Mouse (Mus musculus) testis, postnatal 14 days (tissue): ENCODE measurements around the gene Vasp.

Experiments used
- DNase-seq: peaks from one replicate; pipeline ENCODE4 v3.0.0; 2021; ENCODE audit warnings: low spot score

The Vasp gene

DNA sequence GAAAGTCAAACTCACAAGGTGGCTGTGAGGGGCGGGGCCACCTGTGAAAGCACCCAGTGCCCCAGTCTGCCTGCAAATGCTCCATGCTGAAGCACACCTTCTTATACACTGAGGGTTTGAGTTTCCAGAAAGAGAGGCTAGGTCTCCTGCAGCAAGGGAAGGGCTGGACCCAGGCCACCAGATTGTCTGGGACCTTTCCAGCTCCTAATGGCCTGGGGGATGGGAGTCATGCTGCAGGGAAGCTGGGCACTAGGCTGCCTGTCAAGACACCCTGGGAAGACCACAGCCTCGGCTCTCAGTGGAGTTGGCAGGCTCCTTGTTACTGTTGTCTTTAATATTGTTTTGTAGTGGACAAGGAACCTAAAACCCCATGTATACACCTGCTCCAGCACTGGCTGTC lies 35.2 kb downstream of the Vasp start:
- DNase-seq, result no peak

DNA sequence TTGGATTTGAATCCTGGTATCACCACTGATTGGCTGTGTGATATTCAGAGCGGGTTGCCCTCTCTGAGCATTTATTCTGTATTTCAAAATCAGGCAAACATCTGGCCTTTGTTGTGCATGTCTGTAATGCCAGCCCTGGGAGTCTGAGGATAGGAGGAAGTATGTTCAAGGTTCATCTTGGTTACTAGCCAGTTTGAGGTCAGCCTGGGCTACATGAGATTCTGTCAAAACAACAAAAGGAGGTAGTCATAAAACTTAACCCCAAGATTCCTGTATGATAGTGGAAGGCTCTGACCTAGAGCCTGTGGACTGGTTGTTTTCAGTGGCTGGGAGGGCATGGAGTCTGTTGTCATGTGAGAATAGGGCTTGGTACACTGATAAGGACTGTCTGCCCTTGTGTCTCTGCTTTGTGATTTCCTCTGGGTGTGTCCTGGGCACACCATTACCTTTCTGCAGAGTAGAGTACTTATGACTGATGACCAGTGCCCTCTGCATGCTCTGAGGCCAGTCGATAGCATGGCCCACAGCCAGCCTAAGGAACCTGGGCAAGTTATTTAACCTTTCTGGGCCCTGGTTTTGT lies 36.4 kb downstream of the Vasp start:
- no peak for DNase-seq

DNA sequence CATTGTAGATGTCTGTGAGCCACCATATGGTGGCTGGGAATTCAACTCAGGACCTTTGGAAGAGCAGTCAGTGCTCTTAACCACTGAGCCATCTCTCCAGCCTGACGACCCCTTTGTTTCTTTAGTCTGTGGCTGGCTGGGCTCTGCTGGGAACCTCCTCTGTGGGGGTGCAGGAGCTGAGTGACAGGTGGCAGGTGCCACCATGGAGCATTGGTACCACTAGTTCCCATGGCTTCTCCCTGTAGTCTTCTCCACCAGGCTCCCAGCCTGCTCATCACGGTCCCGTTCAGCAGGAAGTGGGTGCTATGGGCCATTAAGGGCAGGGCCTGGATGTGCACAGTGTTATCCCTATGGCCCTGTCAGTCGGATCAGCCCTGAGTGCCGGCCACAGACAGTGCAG lies 37.0 kb downstream of the Vasp start:
- no peak for DNase-seq

DNA sequence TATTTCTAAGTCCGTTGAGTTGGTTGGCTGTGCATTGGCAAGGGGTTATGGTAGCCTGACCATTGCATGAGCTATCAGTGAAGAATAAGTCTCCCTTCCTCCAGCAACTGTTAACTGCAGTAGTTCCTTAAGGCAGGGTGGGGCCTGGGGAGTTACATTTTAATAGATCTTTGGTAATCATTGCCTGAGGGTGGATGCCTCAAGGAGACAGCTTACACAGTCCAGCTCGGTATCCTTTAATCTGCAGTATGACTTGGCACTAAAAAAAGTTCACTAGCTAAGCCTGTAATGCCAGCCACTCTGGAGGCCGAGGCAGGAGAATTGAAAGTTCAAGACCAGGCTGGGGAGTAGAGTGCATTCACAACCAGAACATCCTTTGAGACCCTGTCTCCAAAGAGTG lies 39.8 kb downstream of the Vasp start:
- DNase-seq, result no peak

DNA sequence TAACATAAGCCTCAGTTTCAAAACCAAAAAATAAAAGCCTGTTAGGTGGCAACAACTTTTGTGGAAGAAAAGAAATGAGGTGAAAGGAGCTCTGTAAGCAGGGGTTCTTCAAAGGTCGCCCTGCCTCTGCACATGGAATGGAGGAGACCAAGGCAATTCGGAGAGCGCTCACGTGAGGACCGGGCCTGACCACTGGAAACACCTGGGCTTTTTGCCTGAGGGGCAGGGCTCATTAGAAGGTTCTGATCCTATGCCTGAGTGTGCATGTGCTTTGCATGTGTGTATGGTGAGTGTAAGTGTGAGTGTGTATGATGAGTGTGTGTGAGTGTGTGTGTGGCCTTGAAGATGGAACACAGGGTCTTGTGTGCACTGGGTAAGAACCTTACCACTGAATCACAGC lies 40.7 kb downstream of the Vasp start:
- DNase-seq, result no peak

DNA sequence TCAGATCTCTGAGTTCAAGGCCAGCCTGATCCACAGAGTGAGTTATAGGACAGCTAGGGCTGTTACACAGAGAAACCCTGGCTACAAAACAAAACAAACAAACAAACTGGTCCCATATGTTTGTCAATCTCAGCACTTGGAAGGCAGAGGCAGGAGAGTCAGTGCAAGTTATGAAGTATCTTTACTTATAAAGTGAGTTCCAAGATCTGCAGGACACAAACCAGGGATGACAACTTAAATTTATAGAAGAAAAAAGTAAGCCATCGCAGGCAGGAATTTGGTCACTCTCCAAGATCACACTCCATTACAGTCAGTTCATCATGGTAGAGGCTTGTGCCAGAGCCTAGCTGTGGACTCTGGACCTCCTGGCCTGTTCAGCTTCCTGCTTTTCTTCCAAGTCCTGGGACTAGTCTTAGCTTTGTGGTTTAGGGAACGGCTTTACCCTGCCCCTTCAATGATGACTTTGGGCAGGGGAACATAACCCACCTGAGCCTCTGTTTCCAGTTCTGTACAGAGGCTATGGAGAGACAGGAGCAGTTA lies 41.5 kb downstream of the Vasp start:
- no peak for DNase-seq

DNA sequence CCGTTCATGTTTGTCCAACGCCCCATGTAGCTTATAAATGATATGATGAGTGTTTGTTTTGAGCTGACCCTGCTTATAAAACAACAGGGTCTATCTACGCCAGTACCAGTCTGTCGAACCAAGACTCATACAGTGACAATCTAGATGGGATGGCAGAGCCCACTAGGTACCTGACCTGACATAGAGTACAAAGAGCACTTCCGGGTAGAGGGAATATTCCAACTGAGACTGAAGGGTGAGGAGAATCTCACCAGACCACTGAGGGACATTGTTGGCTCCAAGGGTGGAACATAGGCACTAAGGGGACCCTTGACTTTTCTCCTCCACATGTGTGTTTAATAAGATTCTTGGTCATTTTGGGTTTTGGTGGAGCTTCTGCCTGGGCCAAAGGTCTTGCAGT lies 42.2 kb downstream of the Vasp start:
- no peak for DNase-seq

DNA sequence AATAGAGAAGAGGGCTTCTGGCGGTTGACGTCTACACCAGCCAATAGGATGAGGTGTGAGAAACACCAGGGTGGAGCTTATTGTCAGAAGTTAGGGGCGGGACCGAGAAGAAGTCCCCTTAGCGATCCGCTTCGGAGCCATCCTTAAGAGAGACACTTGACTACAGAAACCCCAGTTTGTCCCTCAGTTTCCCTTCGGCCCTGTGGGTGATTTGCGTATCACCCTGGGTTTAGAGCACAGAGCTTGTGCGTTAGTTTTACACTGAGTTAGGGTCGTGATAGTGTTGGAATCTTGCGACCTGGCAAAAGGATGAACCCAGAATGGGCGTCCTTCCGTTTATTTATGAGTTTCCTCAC lies 42.8 kb downstream of the Vasp start:
- DNase-seq, result no peak

DNA sequence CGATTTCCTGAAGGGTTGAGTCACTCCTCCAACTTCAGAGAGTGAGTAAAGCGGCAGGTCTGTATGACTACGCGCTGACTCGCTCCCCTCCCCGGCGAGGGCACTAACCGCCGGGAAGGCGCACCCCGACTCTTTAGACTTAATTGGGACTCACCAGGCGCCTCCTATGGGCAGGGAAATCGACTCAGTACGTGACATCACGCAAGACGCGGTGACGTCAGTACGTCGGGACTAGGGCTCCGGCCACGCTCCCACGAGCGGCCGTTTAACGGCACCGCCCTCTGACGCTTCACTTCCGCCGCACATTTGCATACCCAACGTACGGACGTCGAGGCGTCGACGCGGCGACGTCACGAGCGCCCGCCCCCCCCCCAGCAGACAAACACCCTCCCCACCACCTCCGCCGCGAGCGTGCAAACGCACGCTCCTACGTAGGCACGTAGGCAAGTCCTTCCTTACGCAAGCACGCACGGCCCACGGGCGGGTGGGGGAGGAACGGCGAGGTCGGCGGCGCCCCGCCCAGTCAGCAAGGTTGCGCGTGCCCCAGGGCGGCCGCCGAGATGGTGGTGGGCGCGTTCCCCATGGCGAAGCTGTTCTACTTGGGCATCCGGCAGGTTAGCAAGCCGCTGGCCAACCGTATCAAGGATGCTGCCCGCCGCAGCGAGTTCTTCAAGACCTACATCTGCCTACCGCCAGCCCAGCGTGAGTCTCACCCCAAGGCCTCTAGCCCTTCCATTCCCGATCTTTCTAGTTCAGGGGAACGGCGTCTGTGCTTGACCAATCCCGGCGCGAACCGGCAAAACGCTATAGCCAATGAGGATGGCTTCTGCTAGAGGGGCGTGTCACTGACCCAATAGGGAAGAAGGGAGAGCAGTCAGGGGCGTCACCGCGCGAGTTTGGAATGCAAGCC lies 43.5 kb downstream of the Vasp start, which contains the start of gene Opa3:
Gene Opa3, plus strand, starts transcription at position 452 of the 910 bp plus-strand sequence.
- DNase-seq, result peak; percentile 100

DNA sequence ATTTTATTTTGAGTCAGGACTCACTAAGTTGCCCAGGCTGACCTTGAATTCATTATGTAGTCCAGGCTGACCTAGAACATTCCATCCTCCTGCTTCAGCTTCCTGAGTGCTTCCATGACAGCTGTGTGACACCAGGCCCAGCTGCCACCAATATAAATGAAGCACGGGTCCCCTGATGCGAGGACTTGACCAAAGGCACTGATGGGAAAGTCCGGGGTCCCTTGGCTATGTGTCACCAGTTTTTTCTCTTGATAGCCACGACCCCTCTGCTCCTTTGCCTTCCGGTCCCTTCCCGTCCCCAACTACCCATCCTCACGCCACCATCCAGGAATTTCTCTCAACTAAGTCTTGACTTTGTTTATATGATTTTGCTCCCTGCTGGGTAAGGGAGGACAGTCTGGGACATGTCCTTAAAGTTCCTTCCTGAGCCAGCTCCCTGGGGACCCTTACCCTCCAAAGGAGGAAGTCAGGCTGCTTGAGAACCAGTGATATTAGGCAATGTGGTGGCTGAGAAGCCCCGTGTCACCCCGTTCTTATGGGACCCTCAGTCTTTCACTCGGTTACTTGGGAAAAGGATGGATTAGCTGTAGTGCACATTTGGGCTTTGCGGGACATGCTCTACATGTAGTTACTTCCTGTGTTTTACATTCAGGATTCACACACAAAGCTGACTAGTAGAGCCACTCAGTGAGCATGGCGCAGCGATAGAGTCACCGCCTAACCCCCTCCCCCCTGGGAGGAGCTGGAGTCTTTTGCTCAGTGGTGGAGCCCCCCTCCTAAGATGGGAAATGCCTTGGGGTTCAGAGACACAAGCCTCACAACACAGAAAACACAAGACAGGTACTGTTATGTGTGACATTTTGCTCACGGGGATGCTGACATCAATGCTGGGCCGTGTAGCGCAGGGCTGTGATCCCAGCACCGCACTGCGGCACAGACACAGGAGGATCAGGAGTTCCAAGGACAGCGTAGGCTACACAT lies 44.5 kb downstream of the Vasp start:
- no peak for DNase-seq

DNA sequence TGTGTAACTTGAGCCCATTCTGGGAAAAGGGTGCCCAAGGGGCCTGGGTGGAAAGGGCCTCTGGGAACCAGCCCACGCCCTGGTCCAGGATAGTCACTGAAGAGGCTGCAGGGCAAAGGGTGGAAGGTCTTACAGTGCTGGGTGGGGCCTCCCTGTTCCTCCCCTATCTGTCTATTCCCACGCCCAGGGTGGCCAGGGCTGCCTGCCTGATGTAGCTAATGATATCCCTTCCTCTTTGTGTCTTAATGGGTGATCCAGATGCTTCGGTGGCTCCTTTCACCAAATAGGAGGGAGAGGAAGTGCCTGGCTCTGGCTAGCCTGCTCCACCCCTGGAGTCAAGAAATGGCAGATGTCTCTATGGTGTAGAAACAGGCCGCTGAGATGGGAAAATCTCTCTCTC lies 46.7 kb downstream of the Vasp start:
- DNase-seq, result no peak

DNA sequence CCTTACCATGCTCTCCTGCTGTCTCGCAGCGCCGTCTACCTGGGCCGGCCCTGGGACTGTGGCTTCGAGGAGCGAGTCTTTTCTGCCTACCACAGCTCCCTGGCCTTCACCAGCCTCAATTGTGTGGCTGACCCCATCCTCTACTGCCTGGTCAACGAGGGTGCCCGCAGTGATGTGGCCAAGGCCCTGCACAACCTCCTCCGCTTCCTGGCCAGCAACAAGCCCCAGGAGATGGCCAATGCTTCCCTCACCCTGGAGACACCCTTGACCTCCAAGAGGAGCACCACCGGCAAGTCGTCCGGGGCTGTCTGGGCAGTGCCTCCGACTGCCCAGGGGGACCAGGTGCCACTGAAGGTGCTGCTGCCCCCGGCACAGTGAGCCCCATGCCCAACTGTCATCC lies 48.7 kb downstream of the Vasp start:
- no peak for DNase-seq

DNA sequence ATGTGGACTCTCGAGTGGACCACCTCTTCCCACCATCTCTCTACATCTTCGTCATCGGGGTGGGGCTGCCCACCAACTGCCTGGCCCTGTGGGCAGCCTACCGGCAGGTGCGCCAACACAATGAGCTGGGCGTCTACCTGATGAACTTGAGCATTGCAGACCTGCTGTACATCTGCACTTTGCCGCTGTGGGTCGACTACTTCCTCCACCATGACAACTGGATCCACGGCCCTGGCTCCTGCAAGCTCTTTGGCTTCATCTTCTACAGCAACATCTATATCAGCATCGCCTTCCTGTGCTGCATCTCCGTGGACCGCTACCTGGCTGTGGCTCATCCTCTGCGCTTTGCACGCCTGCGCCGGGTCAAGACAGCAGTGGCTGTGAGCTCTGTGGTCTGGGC lies 49.4 kb downstream of the Vasp start:
- no peak for DNase-seq

DNA sequence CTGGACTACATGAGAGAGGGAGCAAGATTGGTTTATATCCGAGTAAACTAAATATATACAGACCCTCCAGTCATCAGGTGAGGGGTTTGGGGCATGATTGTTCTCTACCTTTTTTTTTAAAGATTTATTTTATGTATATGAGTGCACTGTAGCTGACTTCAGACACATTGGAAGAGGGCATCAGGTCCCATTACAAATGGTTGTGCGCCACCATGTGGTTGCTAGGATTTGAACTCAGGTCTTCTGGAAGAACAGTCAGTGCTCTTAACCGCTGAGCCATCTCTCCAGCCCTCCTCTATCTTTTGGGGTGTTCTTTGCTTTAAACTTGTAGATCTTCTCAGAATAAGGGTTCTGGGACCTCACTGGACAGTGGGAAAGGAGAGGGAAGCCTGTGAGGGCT lies 51.6 kb downstream of the Vasp start:
- no peak for DNase-seq

DNA sequence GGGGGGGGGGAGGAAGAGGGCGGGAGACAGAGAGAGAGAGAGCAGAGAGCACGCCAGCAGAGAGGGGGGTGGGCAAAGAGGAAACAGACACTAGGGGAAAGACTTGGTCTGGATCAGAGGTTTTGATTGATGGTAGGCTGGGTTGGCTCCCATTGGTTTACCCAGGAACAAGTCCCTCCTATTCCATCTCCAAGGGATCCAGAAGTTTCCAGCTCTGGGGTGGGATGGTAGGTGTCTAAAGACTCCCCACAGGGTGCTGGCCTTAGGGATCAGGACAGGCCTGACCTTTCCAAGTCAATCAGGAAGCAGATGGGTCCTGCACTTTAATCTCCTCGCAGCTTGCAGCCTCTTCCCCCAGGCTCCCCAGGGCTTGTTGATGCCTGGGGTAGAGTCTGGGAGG lies 53.7 kb downstream of the Vasp start:
- no peak for DNase-seq

DNA sequence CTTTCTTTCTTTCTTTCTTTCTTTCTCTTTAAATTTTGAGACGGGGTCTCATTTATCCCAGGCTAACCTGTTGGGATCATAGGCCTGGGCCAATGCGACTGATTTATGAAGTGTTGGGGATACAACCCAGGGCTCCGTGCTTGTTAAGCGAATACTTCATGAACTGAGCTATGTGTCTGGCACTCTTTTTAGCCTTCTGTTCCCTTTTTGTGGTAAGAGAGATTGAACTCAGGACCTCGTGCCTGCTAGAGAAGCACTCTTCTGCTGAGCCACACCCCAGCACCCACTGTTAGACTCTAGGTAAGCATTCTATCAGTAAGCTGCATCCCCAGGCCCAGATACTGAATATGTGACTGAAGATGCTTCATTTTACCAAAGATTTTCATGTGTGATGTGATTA lies 54.1 kb downstream of the Vasp start:
- no peak for DNase-seq

DNA sequence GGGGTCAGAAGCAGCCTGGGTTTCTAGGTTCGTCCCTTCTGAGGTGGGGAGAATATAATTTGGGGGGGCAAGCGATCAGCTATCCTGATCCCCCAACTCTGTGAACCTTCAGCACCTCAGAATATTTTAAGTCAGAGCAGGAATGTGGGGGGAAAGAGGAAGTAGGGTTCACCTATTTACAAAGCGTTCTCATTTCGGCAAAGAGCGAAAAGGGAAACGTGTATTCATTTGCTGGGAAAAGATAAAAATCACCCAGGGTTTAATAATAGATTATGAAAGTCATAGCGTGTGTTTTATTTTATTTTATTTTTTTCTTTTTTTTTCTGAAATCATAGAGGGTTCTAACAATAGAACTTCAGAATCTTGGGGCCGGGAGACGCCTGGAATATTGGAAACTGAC lies 56.7 kb downstream of the Vasp start:
- DNase-seq, result no peak

DNA sequence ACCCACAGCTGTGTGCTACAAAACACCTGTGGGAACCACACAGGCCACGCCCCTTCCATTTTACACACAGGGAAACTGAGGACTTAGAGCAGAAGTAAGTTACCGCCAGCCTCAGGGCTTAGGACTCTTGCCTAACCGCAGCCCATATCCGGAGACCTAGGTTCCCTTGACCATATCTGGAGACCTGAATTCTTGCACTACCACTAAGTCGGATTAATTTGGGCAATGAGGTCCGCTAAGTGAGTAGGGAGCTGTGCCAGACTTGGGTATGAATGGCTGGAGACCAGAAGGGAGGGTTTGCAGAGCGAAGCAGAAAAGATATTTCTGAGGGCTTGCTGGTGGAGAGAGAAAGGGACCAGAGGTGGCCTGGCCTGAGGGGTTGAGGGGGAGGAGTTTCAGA lies 57.2 kb downstream of the Vasp start:
- no peak for DNase-seq

DNA sequence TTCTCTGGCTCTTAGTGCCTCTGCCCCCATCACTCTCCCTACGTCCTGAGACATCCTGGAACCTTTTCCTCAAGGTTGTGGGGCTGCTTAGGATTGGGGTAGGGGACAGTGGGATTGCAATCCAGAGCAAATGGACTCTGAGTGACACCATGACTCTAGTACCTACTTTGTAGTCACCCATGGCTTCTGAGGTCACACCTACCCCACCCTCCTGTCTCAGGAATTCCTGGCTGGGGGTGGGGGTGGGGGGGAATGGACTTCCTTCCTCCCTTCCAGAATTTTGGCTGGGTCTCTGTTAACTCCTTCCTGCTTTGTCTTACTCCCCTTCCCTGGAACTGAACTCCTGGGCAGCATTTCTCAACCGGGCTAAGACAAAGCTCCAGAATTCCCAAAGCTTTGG lies 58.2 kb downstream of the Vasp start:
- no peak for DNase-seq

DNA sequence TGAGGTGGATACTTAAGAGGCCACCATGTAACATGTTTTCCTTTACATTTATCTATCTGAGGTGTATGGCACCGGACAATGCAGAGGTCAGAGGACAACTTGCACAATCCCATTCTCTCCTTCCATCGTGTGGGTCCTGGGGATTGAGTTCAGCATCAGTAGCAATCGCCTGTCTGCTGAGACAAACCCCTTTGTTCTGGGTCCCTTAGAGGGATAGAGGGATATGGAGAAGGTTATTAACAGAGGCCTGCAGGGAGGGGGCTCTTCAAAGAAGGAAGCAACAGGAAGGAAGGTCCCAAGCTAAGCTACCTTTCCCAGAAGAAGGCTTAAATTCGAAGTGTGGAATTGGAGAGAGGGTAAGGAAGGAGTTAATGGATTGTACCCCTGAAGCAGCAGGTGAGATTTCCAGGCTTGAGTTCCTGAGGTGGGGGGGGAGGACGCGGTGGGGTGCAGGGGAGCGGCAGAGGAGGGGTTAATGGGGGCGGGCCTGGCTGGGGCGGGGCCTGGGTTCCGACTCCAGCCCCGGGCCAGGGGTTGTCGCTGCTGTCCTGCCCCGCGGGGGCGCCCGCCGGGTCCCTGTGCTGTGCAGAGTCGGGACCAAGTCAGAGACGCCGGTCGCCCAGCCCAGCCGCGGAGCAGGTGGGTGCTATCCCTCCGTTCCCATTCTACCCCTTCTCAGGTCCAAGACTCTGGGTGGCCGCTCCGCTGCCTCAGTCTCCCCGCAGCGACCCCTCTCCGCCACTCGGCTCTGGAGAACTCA lies 59.4 kb downstream of the Vasp start, which contains the start of gene Gpr4:
Gene Gpr4, plus strand, starts transcription at position 543 of the 760 bp plus-strand sequence.
- no peak for DNase-seq

DNA sequence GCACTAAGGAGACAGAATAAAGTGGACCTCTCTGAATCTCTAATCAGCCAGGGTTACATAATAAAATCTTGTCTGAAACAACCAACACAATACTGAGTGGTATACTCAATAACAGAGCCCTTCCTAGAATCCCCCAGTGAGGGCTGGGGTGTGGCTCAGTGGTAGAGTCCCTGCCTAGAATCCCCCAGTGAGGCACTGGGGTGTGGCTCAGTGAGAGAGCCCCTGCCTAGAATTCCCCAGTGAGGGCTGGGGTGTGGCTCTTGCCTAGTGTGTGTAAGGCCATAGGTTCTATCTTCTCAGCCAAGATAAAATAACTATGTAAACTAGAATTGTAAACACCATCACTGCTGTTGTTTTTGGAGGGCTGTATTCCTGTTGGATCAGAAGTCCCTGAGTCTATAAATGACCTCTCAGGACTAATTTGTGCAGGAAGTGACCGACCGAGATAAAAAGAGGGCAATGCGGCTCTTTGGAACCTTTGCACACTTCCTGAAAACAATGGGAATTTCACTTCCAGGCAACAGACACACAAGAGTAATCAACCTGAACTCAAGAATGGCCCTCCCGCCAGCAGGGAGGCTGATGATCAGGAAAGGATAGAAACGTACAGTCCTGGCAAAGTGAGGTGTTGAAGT lies 60.5 kb downstream of the Vasp start:
- DNase-seq, result no peak
